13 mouse cellular contexts compared by ENCODE assay signal in genomic region chr6:136490516-136491475, GRCm38 (mm10). TPM values are rescaled to one million over a fixed set of nuclear protein-coding genes. Genes with fewer than 3 reads are reported as not detected.
DNase-seq lines count a peak whose midpoint lies in the region; ATAC-seq and TF ChIP-seq lines count a peak whose summit lies in the region.
"Had no signal": no experiment of that assay in that cellular context is flagged by ENCODE, and none has a peak within 500 bp of the region (broad histone marks: within the 10 kb centered on the region; RNA-seq: fewer than 3 reads in every experiment).

No protein-coding gene starts in this region.

- no peaks in the 10 kb centered on the region for H3K9me3 ChIP-seq in heart, embryonic 10.5 days
- H3K9me3 ChIP-seq in lung, postnatal 0 days (ENCODE audit: low read length) = no peaks in the 10 kb centered on the region
- H3K9me3 ChIP-seq: limb, embryonic 12.5 days had no signal

- intact Hi-C loops in heart, adult 2 months (cut with DNase I) = loop anchor here (2.0 kb wide), 1 partner anchor 20 kb away; no protein-coding TSS in a partner anchor

- H3K27me3 ChIP-seq in heart, embryonic 10.5 days (ENCODE audit: insufficient read depth, poor library complexity, severe bottlenecking) = no peaks in the 10 kb centered on the region
- no peaks in the 10 kb centered on the region for H3K27me3 ChIP-seq in heart, adult 2 months (ENCODE audit: control insufficient read depth, insufficient read depth, low read length)
- no peaks in the 10 kb centered on the region for H3K27me3 ChIP-seq in lung, postnatal 0 days (replicated peaks; ENCODE audit: insufficient read depth, low read length)
- H3K27me3 ChIP-seq: limb, embryonic 12.5 days had no signal

- no peak for TF ChIP-seq EP300 in heart, adult 2 months (IDR thresholded peaks at IDR 0.05; ENCODE audit: insufficient read depth, low read depth, low read length)
- TF ChIP-seq EP300 in lung, postnatal 0 days (IDR thresholded peaks at IDR 0.05) = no peak

- no peak for TF ChIP-seq POLR2A in heart, adult 2 months (IDR thresholded peaks at IDR 0.05; ENCODE audit: insufficient read depth, low read depth, low read length)

- WGBS in heart, embryonic 10.5 days = 67% methylated on average over 6 of the region's 6 CpGs
- 53% methylated on average over 6 of the region's 6 CpGs for WGBS in heart, adult 2 months
- 42% methylated on average over 6 of the region's 6 CpGs for WGBS in lung, postnatal 0 days

- peak overlapping the region; percentile 6 for H3K27ac ChIP-seq in heart, embryonic 10.5 days
- H3K27ac ChIP-seq in heart, adult 2 months = no peak overlapping the region
- no peak overlapping the region for H3K27ac ChIP-seq in lung, postnatal 0 days (ENCODE audit: low read length)
- H3K27ac ChIP-seq: limb, embryonic 12.5 days had no signal

- H3K36me3 ChIP-seq in heart, embryonic 10.5 days = peaks cover 4% of the 10 kb centered on the region; the same call in 1 of the 2 replicates
- no peaks in the 10 kb centered on the region for H3K36me3 ChIP-seq in heart, adult 2 months (ENCODE audit: control insufficient read depth, insufficient read depth, low read length)
- no peaks in the 10 kb centered on the region for H3K36me3 ChIP-seq in lung, postnatal 0 days (ENCODE audit: insufficient read depth, low read length)
- H3K36me3 ChIP-seq: limb, embryonic 12.5 days had no signal

- DNase-seq in heart, embryonic 10.5 days (ENCODE audit: low spot score) = peak; percentile 41
- DNase-seq in heart, adult 2 months = no peak
- peak; percentile 77 for DNase-seq in ES-CJ7 (ENCODE audit: low read depth, low spot score)
- peak; percentile 41 for DNase-seq in lung, postnatal 0 days (ENCODE audit: low spot score)
- peak; percentile 50 to 55 for DNase-seq in thymus, postnatal 10 days (ENCODE audit: low spot score in 2 of 2)
- DNase-seq in left cerebral cortex, adult 11 months (ENCODE audit: low spot score) = no peak
- DNase-seq in urinary bladder, postnatal 36 days (ENCODE audit: low spot score in 2 of 2) = no peak
- no peak for DNase-seq in cerebellum, adult 9-11 months
- DNase-seq: B cell, adult 2 months; heart, postnatal 14 days; kidney, adult 2 months had no signal

- H3K4me1 ChIP-seq in heart, embryonic 10.5 days = peaks cover 21% of the 10 kb centered on the region; the same call in 1 of the 2 replicates
- H3K4me1 ChIP-seq in heart, adult 2 months (ENCODE audit: control insufficient read depth, insufficient read depth, low read length) = peaks cover 6% of the 10 kb centered on the region
- H3K4me1 ChIP-seq in lung, postnatal 0 days (ENCODE audit: insufficient read depth, low read depth, low read length) = no peaks in the 10 kb centered on the region
- H3K4me1 ChIP-seq: limb, embryonic 12.5 days had no signal

- no peak overlapping the region for H3K4me2 ChIP-seq in lung, postnatal 0 days (replicated peaks; ENCODE audit: low read depth, low read length)
- H3K4me2 ChIP-seq: limb, embryonic 12.5 days had no signal

- no peak overlapping the region for H3K4me3 ChIP-seq in heart, embryonic 10.5 days
- H3K4me3 ChIP-seq in heart, adult 2 months = no peak overlapping the region
- H3K4me3 ChIP-seq in lung, postnatal 0 days (ENCODE audit: low read depth, low read length) = no peak overlapping the region
- H3K4me3 ChIP-seq: limb, embryonic 12.5 days had no signal

- no peak for TF ChIP-seq CTCF in heart, adult 2 months (IDR thresholded peaks at IDR 0.05)
- TF ChIP-seq CTCF in lung, postnatal 0 days (IDR thresholded peaks at IDR 0.05) = no peak

- H3K9ac ChIP-seq in heart, adult 2 months (ENCODE audit: low read depth, low read length) = no peak overlapping the region
- H3K9ac ChIP-seq in lung, postnatal 0 days (replicated peaks; ENCODE audit: low read depth) = no peak overlapping the region
- H3K9ac ChIP-seq: limb, embryonic 12.5 days had no signal

- no peaks in the 10 kb centered on the region for H3K79me2 ChIP-seq in heart, adult 2 months (replicated peaks; ENCODE audit: control insufficient read depth, insufficient read depth, low read length)

- ATAC-seq in lung, postnatal 0 days = no peak
- ATAC-seq: midbrain, embryonic 16.5 days had no signal

RNA-seq across cellular contexts. Expression of gene Atf7ip, which starts 15.2 kb away (rescaled TPM):
- polyA plus RNA-seq in heart, embryonic 10.5 days (2016; fragmentation: Nextera tagmentation; extraction: Ambion mirVana) = 37.7 and 42.4 TPM in 2 replicates
- total RNA-seq in heart, adult 2 months (2021) = 10 to 100 TPM; 73.1 to 88.0 TPM
- 21.4 and 31.7 TPM in 2 replicates for polyA plus RNA-seq in heart, adult 2 months (2012; rRNA removed)
- 13.9 and 14.9 TPM in 2 replicates for polyA plus RNA-seq in lung, postnatal 0 days (2015; fragmentation: Nextera tagmentation; extraction: Ambion mirVana)

Comparison
In these comparisons a context has a peak if more than half of its experiments do, and no peak if none do; other contexts are left out.
1. DNase-seq: peak in heart, embryonic 10.5 days (single experiment), ES-CJ7 (single experiment), lung, postnatal 0 days (single experiment) and thymus, postnatal 10 days (2 of 2); none in heart, adult 2 months (0 of 2), left cerebral cortex, adult 11 months (single experiment), urinary bladder, postnatal 36 days (0 of 2) and cerebellum, adult 9-11 months (single experiment).